Mouse (Mus musculus) embryonic facial prominence, embryonic 15.5 days (tissue): Measurements from ENCODE around the gene Aff2. TPM values are rescaled to one million over a fixed set of nuclear protein-coding genes. Genes with fewer than 3 reads are reported as not detected.
A peak's percentile ranks its signal among the peaks of the same experiment; 100 is the strongest.

Experiments
- ATAC-seq: fragments of 200-750 bp; cut with Nextera tagmentation; 2 replicates; pipeline ENCODE4 v1.8.0; 2017; ENCODE audit warnings: low read depth, moderate TSS enrichment; ENCODE audit not compliant: insufficient number of reproducible peaks, low FRiP score, low TSS enrichment
- H3K27ac ChIP-seq: fragments of 300-500 bp; sonication (generic); replicated peaks from 2 replicates; pipeline ENCODE4 v1.5.1; 2015; ENCODE audit warnings: mild to moderate bottlenecking, inconsistent platforms
- H3K27me3 ChIP-seq: fragments of 300-500 bp; sonication (generic); 2 replicates; pipeline ENCODE4 v1.6.1; 2015; ENCODE audit warnings: inconsistent platforms
- H3K36me3 ChIP-seq: fragments of 300-500 bp; sonication (generic); 2 replicates; pipeline ENCODE4 v1.6.1; 2015; ENCODE audit warnings: mild to moderate bottlenecking, inconsistent platforms
- H3K4me1 ChIP-seq: fragments of 300-500 bp; sonication (generic); 2 replicates; pipeline ENCODE4 v1.6.1; 2015; ENCODE audit warnings: inconsistent platforms
- H3K4me2 ChIP-seq: fragments of 300-500 bp; sonication (generic); replicated peaks from 2 replicates; pipeline ENCODE4 v1.6.1; 2015; ENCODE audit warnings: mild to moderate bottlenecking, inconsistent platforms
- H3K4me3 ChIP-seq: fragments of 300-500 bp; sonication (generic); replicated peaks from 2 replicates; pipeline ENCODE4 v1.5.1; 2015; ENCODE audit warnings: mild to moderate bottlenecking, inconsistent platforms
- H3K9ac ChIP-seq: fragments of 300-500 bp; sonication (generic); 2 replicates; pipeline ENCODE4 v1.6.1; 2015; ENCODE audit warnings: inconsistent platforms
- H3K9me3 ChIP-seq: fragments of 300-500 bp; sonication (generic); replicated peaks from 2 replicates; pipeline ENCODE4 v1.6.1; 2016; ENCODE audit warnings: inconsistent platforms
- WGBS: fragments of 180-500 bp; shearing (Covaris S2); methylation state at CpG from one replicate; pipeline ENCODE4 v1.1.7; 2015; 5-methylcytosine and 5-hydroxymethylcytosine counted together
- polyA plus RNA-seq: library from polyadenylated mRNA; unstranded; fragments of >200 nt; fragmentation: Nextera tagmentation; extraction: Ambion mirVana; gene quantifications from 2 replicates; pipeline ENCODE4 v1.2.1, GENCODE M21; 2015

Gene Aff2
- 3.7 and 5.0 TPM in 2 replicates for polyA plus RNA-seq

DNA sequence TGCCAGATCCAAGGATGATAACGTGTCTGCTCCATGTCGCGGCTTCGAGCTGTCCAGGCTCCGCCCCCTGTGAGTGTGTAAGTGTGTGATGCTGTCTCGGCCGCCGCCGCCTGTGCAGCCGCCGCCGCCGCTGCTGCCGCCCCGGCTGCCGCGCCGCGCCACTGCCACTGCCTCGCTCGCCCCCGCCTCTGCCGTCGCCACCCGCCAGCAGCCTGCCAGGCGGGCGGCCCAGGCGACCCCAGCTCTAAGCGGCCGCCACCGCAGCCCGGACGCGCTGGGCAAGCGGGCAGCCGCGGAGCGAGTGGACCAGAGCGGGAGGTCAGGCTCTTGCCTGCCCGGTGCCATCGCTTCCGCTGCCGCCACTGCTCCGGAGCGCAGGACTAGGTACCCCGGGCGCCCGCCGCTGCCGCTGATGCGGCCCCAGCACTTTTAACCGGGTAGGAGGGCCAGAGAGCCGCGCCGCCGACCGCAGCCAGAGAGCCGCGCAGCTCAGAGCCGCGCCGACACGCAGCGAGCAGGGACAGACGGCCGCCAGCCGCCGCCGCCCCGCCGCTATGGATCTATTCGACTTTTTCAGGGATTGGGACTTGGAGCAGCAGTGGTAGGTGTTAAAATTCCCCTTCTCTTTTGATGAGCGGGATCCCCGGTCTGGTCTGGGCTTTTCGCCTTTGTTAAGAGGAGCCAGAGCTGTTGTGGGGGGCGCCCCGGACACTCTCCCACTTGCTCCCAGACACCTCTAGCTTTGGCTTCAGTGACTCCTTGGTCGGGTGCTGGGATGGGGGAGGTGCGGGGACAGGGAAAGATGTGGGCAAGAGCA lies at the start of gene Aff2:
Gene Aff2 (plus strand): TSS at position 57 of the 817 bp plus-strand sequence.
- WGBS, result 15% methylated on average over 47 of the region's 79 CpGs
- ATAC-seq, result peak; percentile 82

DNA sequence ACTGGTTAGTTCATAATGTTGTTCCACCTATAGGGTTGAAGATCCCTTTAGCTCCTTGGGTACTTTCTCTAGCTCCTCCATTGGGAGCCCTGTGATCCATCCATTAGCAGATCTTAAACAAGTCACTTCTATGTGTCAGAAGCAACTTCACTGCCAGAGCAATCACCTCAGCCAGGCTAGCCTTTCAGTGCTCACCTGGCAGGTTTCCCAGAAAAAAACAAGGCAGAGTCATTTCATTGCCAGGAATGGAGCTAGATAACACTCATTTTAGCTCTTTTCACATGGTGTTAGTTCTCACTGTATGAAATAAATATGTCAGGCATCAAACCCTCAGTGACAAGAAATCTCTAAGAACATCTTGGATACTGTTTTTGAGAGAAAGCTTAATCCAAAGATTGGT lies 22.8 kb upstream of the Aff2 start:
- no peak overlapping the region for H3K4me3 ChIP-seq
- H3K9me3 ChIP-seq, result no peaks in the 10 kb centered on the region
- no peaks in the 10 kb centered on the region for H3K4me1 ChIP-seq
- H3K27me3 ChIP-seq, result no peaks in the 10 kb centered on the region
- H3K27ac ChIP-seq, result no peak overlapping the region
- ATAC-seq, result no peak
- no peaks in the 10 kb centered on the region for H3K36me3 ChIP-seq
- H3K9ac ChIP-seq, result no peak overlapping the region
- no peak overlapping the region for H3K4me2 ChIP-seq

More for the DNA sequence above, at the start of gene Aff2:
- no peaks in the 10 kb centered on the region for H3K9me3 ChIP-seq
- no peaks in the 10 kb centered on the region for H3K36me3 ChIP-seq
- H3K4me2 ChIP-seq, result peak within 1 kb of the TSS; percentile 57
- peak within 1 kb of the TSS; percentile 60 for H3K4me3 ChIP-seq
- peak within 1 kb of the TSS; percentile 28 for H3K9ac ChIP-seq
- H3K27ac ChIP-seq, result no peak within 1 kb of the TSS
- H3K27me3 ChIP-seq, result peaks cover 23% of the 10 kb centered on the region; the same call in 1 of the 2 replicates
- H3K4me1 ChIP-seq, result no peaks in the 10 kb centered on the region

DNA sequence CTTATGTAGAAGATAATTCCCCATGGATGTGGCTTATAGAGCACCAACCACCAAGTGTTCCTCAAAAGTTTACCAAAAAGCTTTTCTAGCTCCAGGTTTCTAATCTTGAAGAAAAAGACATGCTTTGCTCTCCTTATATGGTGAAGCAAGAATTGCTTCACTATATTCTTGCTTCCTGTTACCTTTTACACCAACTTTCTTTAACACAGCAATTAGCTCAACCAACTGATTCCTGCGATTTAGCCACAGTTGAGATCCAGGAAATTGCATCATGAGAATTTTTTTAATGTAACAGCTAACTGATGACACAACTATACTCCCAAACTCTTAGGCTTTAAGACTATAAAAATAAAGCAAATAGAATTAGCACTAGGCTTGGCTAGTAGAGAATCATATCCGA lies 4.5 kb upstream of the Aff2 start:
- Histone ChIP-seq H3K27ac (no peak overlapping the region), H3K4me3 (no peak overlapping the region), H3K9ac (no peak overlapping the region), H3K27me3 (peaks cover 15% of the 10 kb centered on the region; the same call in 1 of the 2 replicates), H3K9me3 (no peaks in the 10 kb centered on the region), H3K4me2 (no peak overlapping the region), H3K36me3 (no peaks in the 10 kb centered on the region), H3K4me1 (no peaks in the 10 kb centered on the region)
- no peak for ATAC-seq
- WGBS, result 74% methylated on average over 2 of the region's 2 CpGs

DNA sequence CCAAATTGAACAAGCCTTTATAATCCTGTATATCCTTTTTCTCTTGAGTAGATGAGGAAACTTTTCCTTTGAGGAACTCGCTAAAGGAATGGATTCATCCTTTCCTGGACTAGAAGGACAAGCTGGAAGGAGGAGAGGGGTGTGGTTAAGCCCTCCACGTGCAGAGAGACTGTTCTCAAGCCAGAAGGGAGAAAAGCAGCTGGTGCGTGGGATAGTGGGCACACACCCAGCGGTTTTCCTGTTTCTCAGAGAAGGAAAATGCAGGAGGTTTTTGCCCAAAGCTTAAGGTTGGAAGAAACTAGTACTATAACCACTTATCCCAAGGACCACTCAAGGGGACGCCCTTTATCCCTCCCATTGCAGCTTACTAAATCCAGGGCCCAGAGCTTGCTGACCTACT lies 734 bp upstream of the Aff2 start:
- H3K27ac ChIP-seq, result no peak overlapping the region
- peak overlapping the region; percentile 60; the same call in 1 of the 2 replicates for H3K4me3 ChIP-seq
- H3K4me2 ChIP-seq, result peak overlapping the region; percentile 57; the same call in 1 of the 2 replicates
- H3K4me1 ChIP-seq, result no peaks in the 10 kb centered on the region
- no peak overlapping the region for H3K9ac ChIP-seq
- 25% methylated on average over 5 of the region's 5 CpGs for WGBS
- no peak for ATAC-seq
- no peaks in the 10 kb centered on the region for H3K36me3 ChIP-seq
- peaks cover 23% of the 10 kb centered on the region; the same call in 1 of the 2 replicates for H3K27me3 ChIP-seq
- H3K9me3 ChIP-seq, result no peaks in the 10 kb centered on the region

DNA sequence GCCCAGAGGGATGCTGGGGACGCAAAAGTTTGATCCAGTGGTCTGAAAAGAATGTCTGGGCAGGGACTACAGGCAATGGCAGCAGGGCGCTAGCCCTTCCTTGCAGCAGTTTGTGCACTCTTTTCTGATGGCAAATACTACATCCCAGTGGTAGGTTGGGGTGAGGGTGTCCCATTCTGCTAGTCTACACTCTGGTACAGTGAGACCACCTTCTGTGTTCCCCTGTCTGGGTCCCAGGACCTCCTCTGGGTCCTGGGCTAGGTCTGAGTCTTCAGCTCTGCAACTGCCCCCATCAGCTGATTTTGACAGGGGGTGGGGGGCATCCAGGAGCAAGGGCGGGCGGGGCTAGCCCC lies 233 bp upstream of the Aff2 start:
- H3K9ac ChIP-seq, result no peak overlapping the region
- 3% methylated on average over 4 of the region's 4 CpGs for WGBS

DNA sequence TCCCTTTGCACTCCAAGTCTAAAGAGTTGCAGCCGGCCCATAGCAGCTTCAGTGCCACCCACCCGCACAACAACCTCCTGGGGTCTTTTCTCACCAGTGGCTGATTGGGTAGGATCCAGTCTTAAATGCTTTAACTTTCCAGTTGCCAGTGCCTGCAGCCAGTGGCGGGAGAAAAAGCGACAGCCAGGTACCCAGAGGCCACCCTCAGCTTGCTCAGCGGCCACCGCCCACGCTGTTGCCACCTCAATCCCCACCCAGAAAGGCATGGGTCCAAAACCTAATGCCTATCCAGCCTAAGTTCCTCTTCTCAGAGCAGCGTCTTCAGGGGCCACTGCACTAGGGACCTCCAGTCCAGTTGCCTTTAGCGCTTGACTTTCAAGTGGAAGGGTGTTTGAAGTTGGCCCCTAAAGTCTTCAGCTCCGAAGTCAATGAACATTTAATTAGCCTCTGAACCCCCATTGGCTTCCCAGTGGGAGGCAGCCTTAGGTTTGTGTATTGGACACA lies 1.0 kb downstream of the Aff2 start:
- Histone ChIP-seq H3K4me2 (peak overlapping the region; percentile 57), H3K27ac (no peak overlapping the region), H3K9ac (no peak overlapping the region), H3K4me1 (no peaks in the 10 kb centered on the region), H3K9me3 (no peaks in the 10 kb centered on the region), H3K4me3 (peak overlapping the region; percentile 60), H3K27me3 (peaks cover 23% of the 10 kb centered on the region; the same call in 1 of the 2 replicates), H3K36me3 (no peaks in the 10 kb centered on the region)
- no peak for ATAC-seq
- 11% methylated on average over 10 of the region's 10 CpGs for WGBS

More for the DNA sequence above, 233 bp upstream of the Aff2 start:
- Histone ChIP-seq H3K27me3 (peaks cover 23% of the 10 kb centered on the region; the same call in 1 of the 2 replicates), H3K9me3 (no peaks in the 10 kb centered on the region), H3K4me2 (peak overlapping the region; percentile 57), H3K27ac (no peak overlapping the region), H3K4me3 (peak overlapping the region; percentile 60), H3K36me3 (no peaks in the 10 kb centered on the region), H3K4me1 (no peaks in the 10 kb centered on the region)
- peak; percentile 65 for ATAC-seq

DNA sequence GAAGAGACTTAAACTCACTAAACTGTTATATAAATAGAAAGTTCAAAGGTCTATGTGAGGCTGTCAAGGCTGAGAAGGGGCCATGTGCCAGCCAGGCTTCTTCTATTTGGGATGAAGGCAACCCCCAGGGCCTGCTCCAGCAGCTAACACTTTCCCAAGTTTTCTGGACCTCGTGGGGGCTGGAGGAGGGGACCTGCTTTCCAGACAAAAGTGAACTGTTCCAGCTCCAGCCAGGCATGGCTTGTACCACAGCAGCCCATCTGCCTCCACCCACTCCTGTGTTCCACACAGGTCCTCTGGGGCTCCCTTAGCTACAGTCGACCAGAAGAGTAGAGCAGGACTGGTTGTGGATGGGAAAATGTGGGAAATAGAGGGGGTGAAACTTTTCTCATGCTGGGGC lies 4.1 kb downstream of the Aff2 start:
- Histone ChIP-seq H3K27me3 (peaks cover 22% of the 10 kb centered on the region; the same call in 1 of the 2 replicates), H3K9ac (no peak overlapping the region), H3K4me3 (no peak overlapping the region), H3K27ac (no peak overlapping the region), H3K4me1 (no peaks in the 10 kb centered on the region), H3K36me3 (no peaks in the 10 kb centered on the region), H3K4me2 (no peak overlapping the region), H3K9me3 (no peaks in the 10 kb centered on the region)
- 13% methylated on average over 2 of the region's 2 CpGs for WGBS
- ATAC-seq, result no peak

DNA sequence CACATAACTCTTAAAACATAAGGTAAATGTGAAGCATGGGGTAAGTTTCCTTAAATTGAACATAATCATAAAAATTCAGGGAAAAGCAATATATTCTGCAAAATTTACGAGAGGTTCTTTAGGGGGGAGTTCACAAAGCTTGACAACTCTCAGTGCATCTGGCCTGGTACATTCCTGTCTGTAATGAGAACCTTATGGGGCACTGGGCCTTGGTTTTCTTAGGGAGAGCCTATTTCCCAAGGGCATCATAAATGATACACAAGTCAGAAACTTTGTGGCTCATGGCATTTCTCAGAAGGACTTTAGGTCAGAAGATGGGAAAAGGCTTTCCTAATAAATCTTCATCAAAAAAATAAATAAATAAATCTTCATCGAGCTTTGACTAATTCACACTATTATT lies 13.2 kb downstream of the Aff2 start:
- WGBS, result 40% methylated on average over 2 of the region's 2 CpGs

DNA sequence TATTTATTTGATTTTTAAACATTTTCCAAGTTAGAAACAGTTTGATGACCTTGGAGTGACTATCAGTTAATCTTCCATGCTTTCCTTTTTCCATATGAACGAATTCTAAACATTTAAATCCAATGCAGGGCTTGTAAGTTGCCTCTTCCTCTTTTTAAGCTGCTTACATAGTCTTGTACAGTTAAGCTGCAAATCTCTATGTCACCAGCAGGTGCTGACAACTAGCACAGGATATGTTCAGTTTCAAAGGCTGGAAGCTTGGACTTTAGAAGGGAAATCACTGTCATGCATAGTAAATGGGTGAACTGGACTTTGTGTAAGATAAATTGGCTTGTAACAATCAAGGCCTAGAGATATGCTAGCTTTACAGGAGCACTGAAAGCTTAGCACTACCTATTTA lies 29.6 kb downstream of the Aff2 start:
- Histone ChIP-seq H3K9ac (no peak overlapping the region), H3K4me3 (no peak overlapping the region), H3K27me3 (no peaks in the 10 kb centered on the region), H3K4me1 (no peaks in the 10 kb centered on the region), H3K36me3 (no peaks in the 10 kb centered on the region), H3K27ac (no peak overlapping the region), H3K9me3 (no peaks in the 10 kb centered on the region), H3K4me2 (no peak overlapping the region)
- 34% methylated on average over 1 of the region's 1 CpGs for WGBS
- no peak for ATAC-seq

More for the DNA sequence above, 13.2 kb downstream of the Aff2 start:
- Histone ChIP-seq H3K36me3 (no peaks in the 10 kb centered on the region), H3K9me3 (no peaks in the 10 kb centered on the region), H3K4me1 (no peaks in the 10 kb centered on the region), H3K27me3 (no peaks in the 10 kb centered on the region), H3K4me2 (no peak overlapping the region), H3K27ac (no peak overlapping the region), H3K4me3 (no peak overlapping the region), H3K9ac (no peak overlapping the region)
- no peak for ATAC-seq

DNA sequence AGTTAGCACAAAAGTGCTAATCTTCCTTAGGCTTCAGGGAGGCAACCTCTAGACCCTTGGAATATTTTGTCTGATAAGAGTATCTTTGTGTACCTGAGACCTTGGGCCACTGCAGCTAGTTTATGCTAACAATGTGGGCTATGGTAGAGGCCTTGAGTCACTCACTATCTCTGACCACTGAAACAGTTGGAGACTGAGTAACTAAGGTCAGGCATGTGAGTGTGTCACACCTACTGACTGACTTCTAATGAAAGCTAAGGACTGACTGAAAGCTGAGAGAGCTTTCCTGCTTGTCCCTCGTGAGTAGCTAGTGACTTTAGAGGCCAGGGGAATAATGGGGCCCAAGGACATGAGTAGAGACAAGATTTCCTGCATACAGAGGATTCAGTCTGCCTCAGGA lies 54.9 kb downstream of the Aff2 start:
- 67% methylated on average over 1 of the region's 1 CpGs for WGBS
- H3K4me1 ChIP-seq, result no peaks in the 10 kb centered on the region
- H3K36me3 ChIP-seq, result no peaks in the 10 kb centered on the region
- H3K9me3 ChIP-seq, result no peaks in the 10 kb centered on the region
- no peak overlapping the region for H3K27ac ChIP-seq
- ATAC-seq, result no peak
- no peaks in the 10 kb centered on the region for H3K27me3 ChIP-seq
- no peak overlapping the region for H3K9ac ChIP-seq
- no peak overlapping the region for H3K4me2 ChIP-seq
- no peak overlapping the region for H3K4me3 ChIP-seq

DNA sequence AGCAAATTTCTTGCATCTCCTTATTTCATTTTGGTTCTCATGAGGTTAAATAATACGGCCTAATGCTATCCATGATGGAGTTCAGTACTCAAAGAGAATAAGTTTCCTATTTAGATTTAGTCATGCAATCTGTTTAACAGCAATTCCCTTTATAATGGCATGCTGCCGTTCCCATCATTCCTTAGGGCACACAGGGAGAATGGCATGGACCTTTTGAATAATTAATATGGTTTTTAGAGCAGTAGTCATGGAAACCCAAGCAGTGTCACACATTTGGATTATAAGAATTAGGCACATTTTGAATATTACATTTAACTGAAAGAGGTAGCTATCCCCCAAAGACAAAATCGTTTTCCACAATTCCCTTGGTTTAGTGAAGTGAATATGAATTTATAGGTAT lies 78.3 kb downstream of the Aff2 start:
- no peak overlapping the region for H3K4me2 ChIP-seq
- H3K4me3 ChIP-seq, result no peak overlapping the region
- H3K27me3 ChIP-seq, result no peaks in the 10 kb centered on the region
- no peak overlapping the region for H3K9ac ChIP-seq
- H3K36me3 ChIP-seq, result no peaks in the 10 kb centered on the region
- H3K27ac ChIP-seq, result no peak overlapping the region
- no peaks in the 10 kb centered on the region for H3K4me1 ChIP-seq
- ATAC-seq, result no peak
- H3K9me3 ChIP-seq, result no peaks in the 10 kb centered on the region
- WGBS, result 76% methylated on average over 3 of the region's 3 CpGs

DNA sequence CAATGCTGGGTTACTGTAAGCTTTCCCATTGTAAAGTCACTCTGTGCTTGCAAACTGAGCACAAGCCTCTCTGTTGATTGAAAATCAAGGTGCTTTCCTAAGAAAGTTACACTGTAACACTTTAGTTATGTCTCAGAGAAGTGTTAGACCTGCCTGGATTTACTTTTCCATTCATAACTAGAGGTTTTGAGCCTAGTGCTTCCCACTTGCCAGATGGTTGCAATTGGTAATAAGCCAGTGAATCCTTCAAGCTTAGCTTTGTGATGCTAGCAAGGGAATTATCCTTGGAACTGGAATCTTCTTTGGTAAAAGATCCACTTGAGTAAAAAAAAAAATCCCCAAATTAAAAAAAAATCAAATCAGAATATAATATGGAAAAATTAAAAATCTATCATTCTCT lies 81.8 kb downstream of the Aff2 start:
- no peak overlapping the region for H3K4me2 ChIP-seq
- no peak for ATAC-seq
- no peaks in the 10 kb centered on the region for H3K36me3 ChIP-seq
- H3K9ac ChIP-seq, result no peak overlapping the region
- H3K9me3 ChIP-seq, result no peaks in the 10 kb centered on the region
- no peak overlapping the region for H3K27ac ChIP-seq
- no peaks in the 10 kb centered on the region for H3K4me1 ChIP-seq
- no peak overlapping the region for H3K4me3 ChIP-seq
- no peaks in the 10 kb centered on the region for H3K27me3 ChIP-seq
